Mouse (Mus musculus): ENCODE data around the gene Sec61a2. TPM values are rescaled to one million over a fixed set of nuclear protein-coding genes. Genes with fewer than 3 reads are reported as not detected.

Gene Sec61a2
- polyA plus RNA-seq, 1 experiment from 2014 or later = 81.9 TPM

DNA sequence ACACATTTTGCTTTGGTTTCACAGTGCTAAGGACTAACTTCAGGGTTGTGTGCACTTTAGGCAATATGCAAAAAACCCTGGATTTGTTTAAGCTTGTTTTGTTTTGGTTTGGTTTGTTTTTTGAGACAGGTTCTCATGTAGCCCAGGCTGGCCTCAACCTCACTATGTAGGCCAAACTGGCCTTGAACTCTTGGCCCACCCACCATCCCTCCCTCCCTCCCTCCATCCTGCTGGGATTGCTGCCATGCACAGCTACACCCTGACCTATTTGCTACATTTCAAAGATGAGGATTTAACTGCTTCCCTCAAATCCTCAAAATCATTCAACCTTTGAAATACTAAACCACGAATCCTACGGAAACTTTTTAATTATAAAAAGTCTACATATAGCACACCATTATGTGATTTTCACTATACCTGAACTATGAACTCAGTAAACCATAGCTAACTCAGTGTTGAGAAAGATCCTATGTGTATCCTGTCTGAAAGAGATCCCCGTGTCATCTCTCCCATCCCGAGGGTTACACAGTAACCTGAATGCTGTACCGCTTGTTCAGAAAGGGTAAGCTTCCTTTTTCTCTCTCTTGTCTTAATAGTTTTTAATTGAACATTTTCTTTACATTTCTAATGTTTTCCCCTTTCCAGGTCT is 69.8 kb downstream of the Sec61a2 start:
- 94% methylated on average over 5 of the region's 5 CpGs for WGBS
- Histone ChIP-seq H3K27ac (replicated peaks; ENCODE audit: low read depth, low read length) (no peak overlapping the region), H3K27me3 (ENCODE audit: control insufficient read depth, insufficient read depth, low read length) (no peaks in the 10 kb centered on the region), H3K4me3 (ENCODE audit: low read depth, low read length) (no peak overlapping the region), H3K4me1 (ENCODE audit: control insufficient read depth, insufficient read depth, low read length) (no peaks in the 10 kb centered on the region), H3K9me3 (ENCODE audit: control insufficient read depth, low read length) (no peaks in the 10 kb centered on the region), H3K36me3 (ENCODE audit: control insufficient read depth, insufficient read depth, low read length) (peaks cover 8% of the 10 kb centered on the region; the same call in 1 of the 2 replicates), H3K4me2 (ENCODE audit: low read depth, severe bottlenecking) (no peak overlapping the region), H3K9ac (ENCODE audit: low read length) (no peak overlapping the region)
- DNase-seq (ENCODE audit: low spot score) (no peak), ATAC-seq (ENCODE audit: insufficient number of reproducible peaks, low FRiP score, low TSS enrichment, low read depth) (no peak)

DNA sequence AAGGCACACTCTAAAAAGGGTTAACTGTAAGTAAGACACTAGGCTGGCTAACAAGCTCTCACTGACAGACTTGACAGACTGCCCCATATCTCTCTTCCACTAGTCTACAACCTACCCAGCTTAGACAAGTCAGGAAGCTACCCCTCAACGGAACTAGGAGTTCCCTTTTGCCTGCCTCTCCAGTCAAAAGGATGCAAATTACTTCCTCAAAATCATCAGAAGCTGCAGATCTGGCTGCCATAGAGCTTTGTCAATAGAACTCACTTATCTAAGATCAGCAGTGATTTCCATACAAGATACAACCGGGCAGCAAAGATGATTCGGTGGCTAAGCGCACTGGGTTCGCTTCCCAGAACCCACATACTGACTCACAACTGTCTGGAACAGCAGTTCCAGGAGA is 70.5 kb downstream of the Sec61a2 start:
- no peak overlapping the region for H3K27ac ChIP-seq (replicated peaks; ENCODE audit: low read depth, low read length)
- H3K27me3 ChIP-seq (ENCODE audit: control insufficient read depth, insufficient read depth, low read length) = no peaks in the 10 kb centered on the region
- H3K36me3 ChIP-seq (ENCODE audit: control insufficient read depth, insufficient read depth, low read length) = peaks cover 8% of the 10 kb centered on the region; the same call in 1 of the 2 replicates
- no peaks in the 10 kb centered on the region for H3K4me1 ChIP-seq (ENCODE audit: control insufficient read depth, insufficient read depth, low read length)
- H3K4me2 ChIP-seq (ENCODE audit: low read depth, severe bottlenecking) = no peak overlapping the region
- H3K9ac ChIP-seq (ENCODE audit: low read length) = no peak overlapping the region
- WGBS = 91% methylated on average over 5 of the region's 5 CpGs
- no peak for DNase-seq (ENCODE audit: low spot score)
- no peak overlapping the region for H3K4me3 ChIP-seq (ENCODE audit: low read depth, low read length)
- ATAC-seq (ENCODE audit: insufficient number of reproducible peaks, low FRiP score, low TSS enrichment, low read depth) = no peak
- H3K9me3 ChIP-seq (ENCODE audit: control insufficient read depth, low read length) = no peaks in the 10 kb centered on the region

DNA sequence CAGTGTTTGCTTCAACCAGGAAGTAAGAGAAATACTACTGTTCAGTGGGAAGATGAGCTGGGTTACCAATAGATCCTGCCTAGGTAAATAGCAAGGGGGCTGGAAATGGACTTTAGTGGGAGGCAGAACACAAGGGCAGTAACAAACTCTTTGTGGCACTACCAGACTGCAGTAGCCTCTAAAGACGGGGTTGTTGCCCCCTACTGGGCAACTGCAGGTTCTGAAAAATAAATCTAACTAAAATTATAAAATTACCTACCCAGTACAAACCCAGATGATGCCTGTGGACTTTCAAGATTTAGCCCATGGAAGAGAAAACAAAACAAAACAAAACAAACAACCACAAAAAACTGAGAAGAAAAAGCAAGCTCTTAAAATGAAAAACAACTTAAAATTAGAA is 71.0 kb downstream of the Sec61a2 start:
- H3K27ac ChIP-seq (replicated peaks; ENCODE audit: low read depth, low read length) = no peak overlapping the region
- H3K4me3 ChIP-seq (ENCODE audit: low read depth, low read length) = no peak overlapping the region
- H3K9ac ChIP-seq (ENCODE audit: low read length) = no peak overlapping the region
- ATAC-seq (ENCODE audit: insufficient number of reproducible peaks, low FRiP score, low TSS enrichment, low read depth) = no peak
- no peak overlapping the region for H3K4me2 ChIP-seq (ENCODE audit: low read depth, severe bottlenecking)
- H3K27me3 ChIP-seq (ENCODE audit: control insufficient read depth, insufficient read depth, low read length) = no peaks in the 10 kb centered on the region
- H3K36me3 ChIP-seq (ENCODE audit: control insufficient read depth, insufficient read depth, low read length) = peaks cover 10% of the 10 kb centered on the region; the same call in 1 of the 2 replicates
- no peak for DNase-seq (ENCODE audit: low spot score)
- WGBS = 35% methylated on average over 1 of the region's 1 CpGs
- no peaks in the 10 kb centered on the region for H3K4me1 ChIP-seq (ENCODE audit: control insufficient read depth, insufficient read depth, low read length)
- no peaks in the 10 kb centered on the region for H3K9me3 ChIP-seq (ENCODE audit: control insufficient read depth, low read length)

DNA sequence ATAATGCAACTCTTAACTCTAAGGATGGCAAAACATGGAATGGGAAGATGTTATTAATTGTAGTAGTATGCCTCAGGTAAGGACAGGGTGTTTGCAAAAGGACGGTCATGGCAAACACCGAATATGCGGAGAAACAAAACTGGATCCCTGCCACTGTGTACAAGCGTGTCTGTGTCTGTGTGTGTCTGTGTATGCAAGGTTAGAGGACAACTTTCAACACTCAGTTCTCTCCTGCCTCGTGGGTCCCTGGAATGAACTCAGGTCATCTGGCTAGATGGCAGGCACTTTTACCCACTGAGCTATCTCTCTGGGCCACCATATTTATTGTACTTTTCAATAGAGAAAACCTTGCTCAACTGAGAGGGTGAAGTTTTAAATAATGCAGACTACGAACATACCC is 72.8 kb downstream of the Sec61a2 start:
- no peak for DNase-seq (ENCODE audit: low spot score)
- Histone ChIP-seq H3K4me1 (ENCODE audit: control insufficient read depth, insufficient read depth, low read length) (no peaks in the 10 kb centered on the region), H3K36me3 (ENCODE audit: control insufficient read depth, insufficient read depth, low read length) (peaks cover 8% of the 10 kb centered on the region; the same call in 1 of the 2 replicates), H3K4me2 (ENCODE audit: low read depth, severe bottlenecking) (no peak overlapping the region), H3K27me3 (ENCODE audit: control insufficient read depth, insufficient read depth, low read length) (no peaks in the 10 kb centered on the region), H3K4me3 (ENCODE audit: low read depth, low read length) (no peak overlapping the region), H3K9me3 (ENCODE audit: control insufficient read depth, low read length) (no peaks in the 10 kb centered on the region), H3K27ac (replicated peaks; ENCODE audit: low read depth, low read length) (no peak overlapping the region), H3K9ac (ENCODE audit: low read length) (no peak overlapping the region)
- no peak for ATAC-seq (ENCODE audit: insufficient number of reproducible peaks, low FRiP score, low TSS enrichment, low read depth)
- WGBS = 94% methylated on average over 6 of the region's 6 CpGs

DNA sequence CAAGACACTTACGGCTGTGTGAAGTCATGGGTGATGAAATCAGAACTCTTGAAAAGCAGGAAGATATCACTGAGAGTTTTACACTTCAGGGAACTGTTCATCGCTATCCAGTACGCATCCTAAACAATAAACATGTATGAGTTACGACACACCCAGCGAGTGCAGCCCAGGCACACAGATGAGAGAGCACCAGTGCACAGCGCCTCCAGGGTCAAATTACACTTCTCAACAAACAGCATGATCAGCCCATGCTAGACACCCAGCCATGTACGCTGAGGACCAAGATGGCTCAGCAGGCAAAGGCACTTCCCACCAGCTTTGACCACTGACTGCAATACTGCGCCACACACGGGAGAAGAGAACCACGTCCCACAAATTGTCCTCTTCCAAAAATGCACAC is 74.0 kb downstream of the Sec61a2 start:
- Histone ChIP-seq H3K27me3 (ENCODE audit: control insufficient read depth, insufficient read depth, low read length) (no peaks in the 10 kb centered on the region), H3K27ac (replicated peaks; ENCODE audit: low read depth, low read length) (no peak overlapping the region), H3K4me1 (ENCODE audit: control insufficient read depth, insufficient read depth, low read length) (no peaks in the 10 kb centered on the region), H3K36me3 (ENCODE audit: control insufficient read depth, insufficient read depth, low read length) (peaks cover 10% of the 10 kb centered on the region; the same call in 1 of the 2 replicates), H3K4me2 (ENCODE audit: low read depth, severe bottlenecking) (no peak overlapping the region), H3K4me3 (ENCODE audit: low read depth, low read length) (no peak overlapping the region), H3K9ac (ENCODE audit: low read length) (no peak overlapping the region), H3K9me3 (ENCODE audit: control insufficient read depth, low read length) (no peaks in the 10 kb centered on the region)
- ATAC-seq (ENCODE audit: insufficient number of reproducible peaks, low FRiP score, low TSS enrichment, low read depth) (no peak), DNase-seq (ENCODE audit: low spot score) (no peak)
- 88% methylated on average over 10 of the region's 10 CpGs for WGBS

Other genes with a start within 250 kb of the Sec61a2 start
- 0.92 and 1.2 TPM in 2 replicates for gene Camk1d, start 180.9 kb downstream of the Sec61a2 start, polyA plus RNA-seq (2014; fragmentation: Nextera tagmentation; extraction: Ambion mirVana)
- gene Nudt5, start 50.4 kb downstream of the Sec61a2 start, polyA plus RNA-seq (2014; fragmentation: Nextera tagmentation; extraction: Ambion mirVana) = 105 and 109 TPM in 2 replicates
- 352 and 390 TPM in 2 replicates for gene Cdc123, start 50.3 kb downstream of the Sec61a2 start, polyA plus RNA-seq (2014; fragmentation: Nextera tagmentation; extraction: Ambion mirVana)
- gene Gm13199, start 32.5 kb downstream of the Sec61a2 start, polyA plus RNA-seq (2014; fragmentation: Nextera tagmentation; extraction: Ambion mirVana) = 2.2 and 2.5 TPM in 2 replicates
- 5.2 and 5.7 TPM in 2 replicates for gene Dhtkd1, start 47.4 kb upstream of the Sec61a2 start, polyA plus RNA-seq (2014; fragmentation: Nextera tagmentation; extraction: Ambion mirVana)
- gene Upf2, start 56.0 kb upstream of the Sec61a2 start, polyA plus RNA-seq (2014; fragmentation: Nextera tagmentation; extraction: Ambion mirVana) = 13.6 and 15.9 TPM in 2 replicates
- 3.8 and 4.8 TPM in 2 replicates for gene Proser2, start 234.8 kb upstream of the Sec61a2 start, polyA plus RNA-seq (2014; fragmentation: Nextera tagmentation; extraction: Ambion mirVana)